10 mouse cellular contexts compared by ENCODE assay signal in the genomic region with DNA sequence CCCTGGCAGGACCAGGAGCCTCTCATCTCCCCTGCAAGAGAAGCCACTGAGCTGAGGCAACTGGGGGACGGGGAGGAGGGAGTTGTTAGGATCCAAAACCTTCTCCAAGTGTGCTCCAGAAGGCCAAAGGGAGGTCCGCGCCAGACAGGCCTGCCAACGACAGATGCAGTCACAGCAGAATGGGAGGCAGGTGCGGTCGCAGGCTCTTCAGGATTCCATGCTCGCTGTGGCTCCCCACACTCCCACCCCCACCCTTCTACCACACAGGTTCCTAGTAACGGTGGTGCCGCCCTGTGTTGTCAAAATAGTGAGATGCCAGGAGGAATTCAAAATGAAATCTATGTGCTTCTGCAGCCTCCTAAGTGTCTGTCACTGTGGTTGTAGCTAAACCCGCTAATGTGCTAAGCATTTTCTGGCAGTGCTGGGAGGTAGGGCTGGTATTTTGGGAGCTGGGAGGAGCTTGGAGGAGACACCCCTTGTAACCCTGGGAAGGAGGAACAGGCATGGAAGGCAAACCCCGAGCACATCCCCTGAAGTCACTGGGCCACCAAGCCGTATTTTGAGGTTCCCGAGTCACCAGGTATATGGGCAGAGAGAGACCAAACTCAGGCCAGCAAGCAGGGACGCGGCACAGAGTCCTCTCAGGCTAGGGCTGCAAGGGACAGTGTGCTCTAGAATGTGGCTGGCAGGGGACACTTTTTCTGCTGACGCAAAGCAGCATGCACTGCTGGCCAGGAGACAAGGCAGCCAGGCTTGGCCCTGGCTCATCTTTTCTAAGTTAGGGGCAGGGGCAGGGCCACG.
DNase-seq lines count a peak whose midpoint lies in the region; ATAC-seq and TF ChIP-seq lines count a peak whose summit lies in the region.
"Had no signal": no experiment of that assay in that cellular context is flagged by ENCODE, and none has a peak within 500 bp of the region (broad histone marks: within the 10 kb centered on the region; RNA-seq: fewer than 3 reads in every experiment).

No protein-coding gene starts in this region.

- H3K27ac ChIP-seq in limb, embryonic 15.5 days = no peak overlapping the region; the same call in 1 of the 2 replicates
- no peak overlapping the region for H3K27ac ChIP-seq in limb, embryonic 10.5 days
- H3K27ac ChIP-seq in intestine, postnatal 0 days (ENCODE audit: low read depth, low read length) = no peak overlapping the region
- H3K27ac ChIP-seq: embryonic facial prominence, embryonic 12.5 days; lung, embryonic 15.5 days had no signal

- H3K4me3 ChIP-seq in limb, embryonic 15.5 days = no peak overlapping the region
- no peak overlapping the region for H3K4me3 ChIP-seq in limb, embryonic 10.5 days
- no peak overlapping the region for H3K4me3 ChIP-seq in intestine, postnatal 0 days (ENCODE audit: low read depth, low read length)
- H3K4me3 ChIP-seq: embryonic facial prominence, embryonic 12.5 days; lung, embryonic 15.5 days had no signal

- DNase-seq in limb, embryonic 10.5 days (ENCODE audit: low spot score) = no peak
- DNase-seq in cerebellum, adult 9-11 months = peak; percentile 96
- peak; percentile 72 to 76 for DNase-seq in heart, adult 18-20 months
- peak; percentile 64 to 76 for DNase-seq in layer of hippocampus, postnatal 10 days (ENCODE audit: low spot score in 2 of 2)
- no peak for DNase-seq in thymus, postnatal 10 days (ENCODE audit: low spot score in 2 of 2)

- H3K9ac ChIP-seq in limb, embryonic 15.5 days = no peak overlapping the region
- no peak overlapping the region for H3K9ac ChIP-seq in intestine, postnatal 0 days (ENCODE audit: low read depth, low read length)
- H3K9ac ChIP-seq: embryonic facial prominence, embryonic 12.5 days; lung, embryonic 15.5 days had no signal

- ATAC-seq in limb, embryonic 15.5 days (ENCODE audit: insufficient number of reproducible peaks, low FRiP score, low TSS enrichment, low read depth) = no peak
- ATAC-seq in intestine, postnatal 0 days = no peak
- ATAC-seq in activated CD4-positive, CD25-positive, alpha-beta regulatory T cell, adult 4 months = no peak

- no peak for TF ChIP-seq CTCF in intestine, postnatal 0 days (IDR thresholded peaks at IDR 0.05; ENCODE audit: low read depth)

- no peaks in the 10 kb centered on the region for H3K36me3 ChIP-seq in limb, embryonic 15.5 days
- no peaks in the 10 kb centered on the region for H3K36me3 ChIP-seq in limb, embryonic 10.5 days
- no peaks in the 10 kb centered on the region for H3K36me3 ChIP-seq in intestine, postnatal 0 days (ENCODE audit: control insufficient read depth, insufficient read depth)
- H3K36me3 ChIP-seq: embryonic facial prominence, embryonic 12.5 days; lung, embryonic 15.5 days had no signal

- no peaks in the 10 kb centered on the region for H3K9me3 ChIP-seq in limb, embryonic 15.5 days
- no peaks in the 10 kb centered on the region for H3K9me3 ChIP-seq in limb, embryonic 10.5 days (replicated peaks)
- no peaks in the 10 kb centered on the region for H3K9me3 ChIP-seq in intestine, postnatal 0 days (ENCODE audit: control insufficient read depth)
- H3K9me3 ChIP-seq: embryonic facial prominence, embryonic 12.5 days; lung, embryonic 15.5 days had no signal

- peak overlapping the region; percentile 25; the same call in 1 of the 2 replicates for H3K4me2 ChIP-seq in limb, embryonic 15.5 days
- H3K4me2 ChIP-seq in intestine, postnatal 0 days (replicated peaks; ENCODE audit: low read depth) = no peak overlapping the region
- H3K4me2 ChIP-seq: embryonic facial prominence, embryonic 12.5 days; lung, embryonic 15.5 days had no signal

- no peaks in the 10 kb centered on the region for H3K27me3 ChIP-seq in limb, embryonic 15.5 days
- H3K27me3 ChIP-seq in limb, embryonic 10.5 days (ENCODE audit: low read depth, poor library complexity, severe bottlenecking) = 0 out of 2 replicates have a peak, but pooled peaks cover 10% of the 10 kb centered on the region
- no peaks in the 10 kb centered on the region for H3K27me3 ChIP-seq in intestine, postnatal 0 days (replicated peaks; ENCODE audit: control insufficient read depth, insufficient read depth, low read length)
- H3K27me3 ChIP-seq: embryonic facial prominence, embryonic 12.5 days; lung, embryonic 15.5 days had no signal

- 49% methylated on average over 17 of the region's 17 CpGs for WGBS in limb, embryonic 15.5 days
- WGBS in limb, embryonic 10.5 days = 59% methylated on average over 17 of the region's 17 CpGs
- WGBS in intestine, postnatal 0 days = 59% methylated on average over 17 of the region's 17 CpGs

- peaks cover 19% of the 10 kb centered on the region for H3K4me1 ChIP-seq in limb, embryonic 15.5 days
- H3K4me1 ChIP-seq in limb, embryonic 10.5 days = peaks cover 5% of the 10 kb centered on the region; the same call in 1 of the 2 replicates
- H3K4me1 ChIP-seq in intestine, postnatal 0 days (replicated peaks; ENCODE audit: control insufficient read depth, insufficient read depth, low read length) = 0 out of 2 replicates have a peak, but pooled peaks cover 2% of the 10 kb centered on the region
- H3K4me1 ChIP-seq: embryonic facial prominence, embryonic 12.5 days; lung, embryonic 15.5 days had no signal

Comparison
In these comparisons a context has a peak if more than half of its experiments do, and no peak if none do; other contexts are left out.
1. DNase-seq: peak in cerebellum, adult 9-11 months (single experiment), heart, adult 18-20 months (2 of 2) and layer of hippocampus, postnatal 10 days (2 of 2); none in limb, embryonic 10.5 days (single experiment) and thymus, postnatal 10 days (0 of 2).